Mouse (Mus musculus) right cerebral cortex, adult 18-20 months (tissue): ENCODE results near the gene Alpk3.

ENCODE experiments used
- DNase-seq: peaks from one replicate; pipeline ENCODE4 v3.0.0; 2022; ENCODE audit warnings: mixed read lengths

The Alpk3 gene

GRCm38 (mm10) chr7:81075299-81075698 is 17.9 kb downstream of the Alpk3 start:
- no peak for DNase-seq

- no peak for DNase-seq
Observed at GRCm38 (mm10) chr7:81075732-81076131, 18.3 kb downstream of the Alpk3 start.

- no peak for DNase-seq
Observed at GRCm38 (mm10) chr7:81077009-81077408, 19.6 kb downstream of the Alpk3 start.

GRCm38 (mm10) chr7:81078740-81079139 is 21.3 kb downstream of the Alpk3 start:
- no peak for DNase-seq

GRCm38 (mm10) chr7:81093420-81093965 is 36.1 kb downstream of the Alpk3 start:
- no peak for DNase-seq

GRCm38 (mm10) chr7:81094104-81094757 is 36.8 kb downstream of the Alpk3 start:
- no peak for DNase-seq

GRCm38 (mm10) chr7:81100341-81100740 is 42.9 kb downstream of the Alpk3 start:
- DNase-seq: no peak

GRCm38 (mm10) chr7:81102854-81103253 is 45.5 kb downstream of the Alpk3 start:
- DNase-seq: no peak

GRCm38 (mm10) chr7:81105525-81105924 is 48.1 kb downstream of the Alpk3 start:
- DNase-seq: no peak

GRCm38 (mm10) chr7:81108226-81108625 is 50.8 kb downstream of the Alpk3 start:
- DNase-seq: no peak

GRCm38 (mm10) chr7:81109717-81110651 is 52.6 kb downstream of the Alpk3 start:
- no peak for DNase-seq

- DNase-seq: no peak
Observed at GRCm38 (mm10) chr7:81110791-81111190, 53.4 kb downstream of the Alpk3 start.

GRCm38 (mm10) chr7:81111729-81112128 is 54.3 kb downstream of the Alpk3 start:
- DNase-seq: no peak

GRCm38 (mm10) chr7:81112686-81113360 is 55.4 kb downstream of the Alpk3 start:
- DNase-seq: no peak

GRCm38 (mm10) chr7:81114555-81114954 is 57.2 kb downstream of the Alpk3 start, which contains the start of gene Slc28a1:
Gene Slc28a1 (plus strand): TSS chr7:81114799.
- DNase-seq: no peak

GRCm38 (mm10) chr7:81121099-81121498 is 63.7 kb downstream of the Alpk3 start:
- DNase-seq: no peak

GRCm38 (mm10) chr7:81122808-81123207 is 65.4 kb downstream of the Alpk3 start:
- no peak for DNase-seq

GRCm38 (mm10) chr7:81123553-81123952 is 66.2 kb downstream of the Alpk3 start:
- no peak for DNase-seq

GRCm38 (mm10) chr7:81124773-81125172 is 67.4 kb downstream of the Alpk3 start:
- DNase-seq: no peak

- DNase-seq: no peak
Observed at GRCm38 (mm10) chr7:81125215-81126175, 68.1 kb downstream of the Alpk3 start.

- DNase-seq: no peak
Observed at GRCm38 (mm10) chr7:81131864-81132263, 74.5 kb downstream of the Alpk3 start.

GRCm38 (mm10) chr7:81132851-81133279 is 75.5 kb downstream of the Alpk3 start:
- no peak for DNase-seq
